Mouse (Mus musculus): ENCODE results near the gene Epdr1. TPM values are rescaled to one million over a fixed set of nuclear protein-coding genes. Genes with fewer than 3 reads are reported as not detected.

Gene Epdr1
- 23.4 and 26.0 TPM in 2 replicates for polyA plus RNA-seq (2014; fragmentation: Nextera tagmentation; extraction: Ambion mirVana)

- peak within 1 kb of the TSS; percentile 93 for H3K9ac ChIP-seq (ENCODE audit: low read length)
- H3K27ac ChIP-seq (ENCODE audit: low read depth, low read length), result peak within 1 kb of the TSS; percentile 46; the same call in 1 of the 2 replicates
- H3K27me3 ChIP-seq (ENCODE audit: control insufficient read depth, insufficient read depth, low read length), result peaks cover 3% of the 10 kb centered on the region; the same call in 1 of the 2 replicates
- H3K4me2 ChIP-seq (ENCODE audit: low read depth, low read length, severe bottlenecking), result peak within 1 kb of the TSS; percentile 90
- under 1% methylated on average over 46 of the region's 46 CpGs for WGBS
- 0 out of 2 replicates have a peak, but pooled peaks cover 4% of the 10 kb centered on the region for H3K4me1 ChIP-seq (replicated peaks; ENCODE audit: control insufficient read depth, insufficient read depth, low read length)
- DNase-seq (ENCODE audit: low spot score) (peak; percentile 86), ATAC-seq (replicated peaks; ENCODE audit: low FRiP score) (peak; percentile 82)
- H3K36me3 ChIP-seq (ENCODE audit: control insufficient read depth, insufficient read depth, low read length), result no peaks in the 10 kb centered on the region
- H3K9me3 ChIP-seq (ENCODE audit: control insufficient read depth, low read length), result no peaks in the 10 kb centered on the region
- peak within 1 kb of the TSS; percentile 67 for H3K4me3 ChIP-seq (ENCODE audit: low read depth, low read length)
These were observed at the start of gene Epdr1 for GRCm38 (mm10) chr13:19619216-19619927. Gene Epdr1 (minus strand): TSS chr13:19619927.

- H3K9ac ChIP-seq (ENCODE audit: low read length), result no peak overlapping the region
- DNase-seq (ENCODE audit: low spot score) (no peak), ATAC-seq (replicated peaks; ENCODE audit: low FRiP score) (no peak)
- 81% methylated on average over 4 of the region's 4 CpGs for WGBS
- H3K36me3 ChIP-seq (ENCODE audit: control insufficient read depth, insufficient read depth, low read length), result no peaks in the 10 kb centered on the region
- H3K9me3 ChIP-seq (ENCODE audit: control insufficient read depth, low read length), result no peaks in the 10 kb centered on the region
- H3K27ac ChIP-seq (ENCODE audit: low read depth, low read length), result no peak overlapping the region
- H3K4me2 ChIP-seq (ENCODE audit: low read depth, low read length, severe bottlenecking), result no peak overlapping the region
- no peaks in the 10 kb centered on the region for H3K27me3 ChIP-seq (ENCODE audit: control insufficient read depth, insufficient read depth, low read length)
- H3K4me3 ChIP-seq (ENCODE audit: low read depth, low read length), result no peak overlapping the region
- no peaks in the 10 kb centered on the region for H3K4me1 ChIP-seq (replicated peaks; ENCODE audit: control insufficient read depth, insufficient read depth, low read length)
These were observed 48.8 kb upstream of the Epdr1 start for GRCm38 (mm10) chr13:19668355-19669140.

GRCm38 (mm10) chr13:19652405-19652804 lies 32.7 kb upstream of the Epdr1 start:
- H3K4me1 ChIP-seq (replicated peaks; ENCODE audit: control insufficient read depth, insufficient read depth, low read length), result no peaks in the 10 kb centered on the region
- H3K4me3 ChIP-seq (ENCODE audit: low read depth, low read length), result no peak overlapping the region
- 94% methylated on average over 2 of the region's 2 CpGs for WGBS
- no peak overlapping the region for H3K4me2 ChIP-seq (ENCODE audit: low read depth, low read length, severe bottlenecking)
- ATAC-seq (replicated peaks; ENCODE audit: low FRiP score) (no peak), DNase-seq (ENCODE audit: low spot score) (no peak)
- no peak overlapping the region for H3K27ac ChIP-seq (ENCODE audit: low read depth, low read length)
- H3K36me3 ChIP-seq (ENCODE audit: control insufficient read depth, insufficient read depth, low read length), result no peaks in the 10 kb centered on the region
- H3K9me3 ChIP-seq (ENCODE audit: control insufficient read depth, low read length), result no peaks in the 10 kb centered on the region
- H3K9ac ChIP-seq (ENCODE audit: low read length), result no peak overlapping the region
- H3K27me3 ChIP-seq (ENCODE audit: control insufficient read depth, insufficient read depth, low read length), result no peaks in the 10 kb centered on the region

- ATAC-seq (replicated peaks; ENCODE audit: low FRiP score) (no peak), DNase-seq (ENCODE audit: low spot score) (no peak)
- H3K27me3 ChIP-seq (ENCODE audit: control insufficient read depth, insufficient read depth, low read length), result no peaks in the 10 kb centered on the region
- H3K4me2 ChIP-seq (ENCODE audit: low read depth, low read length, severe bottlenecking), result no peak overlapping the region
- no peak overlapping the region for H3K4me3 ChIP-seq (ENCODE audit: low read depth, low read length)
- H3K9me3 ChIP-seq (ENCODE audit: control insufficient read depth, low read length), result no peaks in the 10 kb centered on the region
- no peaks in the 10 kb centered on the region for H3K4me1 ChIP-seq (replicated peaks; ENCODE audit: control insufficient read depth, insufficient read depth, low read length)
- H3K36me3 ChIP-seq (ENCODE audit: control insufficient read depth, insufficient read depth, low read length), result no peaks in the 10 kb centered on the region
- H3K27ac ChIP-seq (ENCODE audit: low read depth, low read length), result no peak overlapping the region
- WGBS, result 90% methylated on average over 2 of the region's 2 CpGs
- no peak overlapping the region for H3K9ac ChIP-seq (ENCODE audit: low read length)
These were observed 30.1 kb upstream of the Epdr1 start for GRCm38 (mm10) chr13:19649824-19650223.

GRCm38 (mm10) chr13:19644225-19644624 lies 24.5 kb upstream of the Epdr1 start:
- Histone ChIP-seq H3K27ac (ENCODE audit: low read depth, low read length) (no peak overlapping the region), H3K4me1 (replicated peaks; ENCODE audit: control insufficient read depth, insufficient read depth, low read length) (no peaks in the 10 kb centered on the region), H3K4me3 (ENCODE audit: low read depth, low read length) (no peak overlapping the region), H3K9ac (ENCODE audit: low read length) (no peak overlapping the region), H3K9me3 (ENCODE audit: control insufficient read depth, low read length) (no peaks in the 10 kb centered on the region), H3K4me2 (ENCODE audit: low read depth, low read length, severe bottlenecking) (no peak overlapping the region), H3K36me3 (ENCODE audit: control insufficient read depth, insufficient read depth, low read length) (no peaks in the 10 kb centered on the region), H3K27me3 (ENCODE audit: control insufficient read depth, insufficient read depth, low read length) (no peaks in the 10 kb centered on the region)
- WGBS, result 81% methylated on average over 2 of the region's 2 CpGs
- no peak for ATAC-seq (replicated peaks; ENCODE audit: low FRiP score)
- no peak for DNase-seq (ENCODE audit: low spot score)

GRCm38 (mm10) chr13:19643519-19643918 lies 23.8 kb upstream of the Epdr1 start:
- no peaks in the 10 kb centered on the region for H3K9me3 ChIP-seq (ENCODE audit: control insufficient read depth, low read length)
- H3K36me3 ChIP-seq (ENCODE audit: control insufficient read depth, insufficient read depth, low read length), result no peaks in the 10 kb centered on the region
- H3K9ac ChIP-seq (ENCODE audit: low read length), result no peak overlapping the region
- no peak overlapping the region for H3K4me3 ChIP-seq (ENCODE audit: low read depth, low read length)
- no peak for ATAC-seq (replicated peaks; ENCODE audit: low FRiP score)
- no peaks in the 10 kb centered on the region for H3K4me1 ChIP-seq (replicated peaks; ENCODE audit: control insufficient read depth, insufficient read depth, low read length)
- H3K27ac ChIP-seq (ENCODE audit: low read depth, low read length), result no peak overlapping the region
- no peaks in the 10 kb centered on the region for H3K27me3 ChIP-seq (ENCODE audit: control insufficient read depth, insufficient read depth, low read length)
- H3K4me2 ChIP-seq (ENCODE audit: low read depth, low read length, severe bottlenecking), result no peak overlapping the region
- WGBS, result 82% methylated on average over 1 of the region's 1 CpGs
- no peak for DNase-seq (ENCODE audit: low spot score)

- 84% methylated on average over 2 of the region's 2 CpGs for WGBS
- H3K4me3 ChIP-seq (ENCODE audit: low read depth, low read length), result no peak overlapping the region
These were observed 20.6 kb upstream of the Epdr1 start for GRCm38 (mm10) chr13:19640203-19640851.

GRCm38 (mm10) chr13:19636131-19636530 lies 16.4 kb upstream of the Epdr1 start:
- WGBS, result 84% methylated on average over 4 of the region's 4 CpGs
- Histone ChIP-seq H3K4me1 (replicated peaks; ENCODE audit: control insufficient read depth, insufficient read depth, low read length) (no peaks in the 10 kb centered on the region), H3K9me3 (ENCODE audit: control insufficient read depth, low read length) (no peaks in the 10 kb centered on the region), H3K27me3 (ENCODE audit: control insufficient read depth, insufficient read depth, low read length) (no peaks in the 10 kb centered on the region), H3K4me2 (ENCODE audit: low read depth, low read length, severe bottlenecking) (no peak overlapping the region), H3K4me3 (ENCODE audit: low read depth, low read length) (no peak overlapping the region), H3K9ac (ENCODE audit: low read length) (no peak overlapping the region), H3K36me3 (ENCODE audit: control insufficient read depth, insufficient read depth, low read length) (no peaks in the 10 kb centered on the region), H3K27ac (ENCODE audit: low read depth, low read length) (no peak overlapping the region)
- ATAC-seq (replicated peaks; ENCODE audit: low FRiP score) (0 out of 2 replicates have a peak, but pooled peaks have one; percentile 53), DNase-seq (ENCODE audit: low spot score) (no peak)

More at GRCm38 (mm10) chr13:19640203-19640851, 20.6 kb upstream of the Epdr1 start:
- no peak overlapping the region for H3K4me2 ChIP-seq (ENCODE audit: low read depth, low read length, severe bottlenecking)
- H3K27me3 ChIP-seq (ENCODE audit: control insufficient read depth, insufficient read depth, low read length), result no peaks in the 10 kb centered on the region
- no peak for DNase-seq (ENCODE audit: low spot score)
- no peaks in the 10 kb centered on the region for H3K36me3 ChIP-seq (ENCODE audit: control insufficient read depth, insufficient read depth, low read length)
- ATAC-seq (replicated peaks; ENCODE audit: low FRiP score), result no peak
- no peaks in the 10 kb centered on the region for H3K4me1 ChIP-seq (replicated peaks; ENCODE audit: control insufficient read depth, insufficient read depth, low read length)
- no peaks in the 10 kb centered on the region for H3K9me3 ChIP-seq (ENCODE audit: control insufficient read depth, low read length)
- H3K9ac ChIP-seq (ENCODE audit: low read length), result no peak overlapping the region
- H3K27ac ChIP-seq (ENCODE audit: low read depth, low read length), result no peak overlapping the region
